Mouse (Mus musculus): Measurements from ENCODE around the gene Sarnp. TPM values are rescaled to one million over a fixed set of nuclear protein-coding genes. Genes with fewer than 3 reads are reported as not detected.

The Sarnp gene
- polyA plus RNA-seq, 1 experiment from 2014 or later, result 190 TPM

DNA sequence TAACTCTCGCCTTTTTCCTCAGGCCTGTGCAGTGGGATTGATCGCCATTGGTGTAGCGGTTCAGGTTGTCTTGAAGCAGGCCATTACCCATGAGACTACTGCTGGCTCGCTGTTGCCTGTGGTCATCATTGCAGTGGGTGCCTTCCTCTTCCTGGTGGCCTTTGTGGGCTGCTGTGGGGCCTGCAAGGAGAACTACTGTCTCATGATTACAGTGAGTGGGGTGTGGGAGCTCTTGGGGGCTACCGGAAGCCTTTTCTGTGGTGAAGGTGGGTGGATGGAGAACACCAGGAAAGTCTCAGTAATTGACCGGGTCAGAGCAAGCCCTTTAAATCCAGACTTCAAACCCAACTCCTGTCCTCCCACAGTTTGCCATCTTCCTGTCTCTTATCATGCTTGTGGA is 94.3 kb downstream of the Sarnp start:
- no peak overlapping the region for H3K27ac ChIP-seq (replicated peaks)
- H3K4me2 ChIP-seq (replicated peaks), result no peak overlapping the region
- no peak overlapping the region for H3K4me3 ChIP-seq
- ATAC-seq (replicated peaks), result no peak
- no peak overlapping the region for H3K9ac ChIP-seq (replicated peaks)
- H3K27me3 ChIP-seq, result no peaks in the 10 kb centered on the region
- WGBS, result 93% methylated on average over 6 of the region's 6 CpGs
- peaks cover 16% of the 10 kb centered on the region for H3K4me1 ChIP-seq
- H3K36me3 ChIP-seq, result no peaks in the 10 kb centered on the region
- no peaks in the 10 kb centered on the region for H3K9me3 ChIP-seq

DNA sequence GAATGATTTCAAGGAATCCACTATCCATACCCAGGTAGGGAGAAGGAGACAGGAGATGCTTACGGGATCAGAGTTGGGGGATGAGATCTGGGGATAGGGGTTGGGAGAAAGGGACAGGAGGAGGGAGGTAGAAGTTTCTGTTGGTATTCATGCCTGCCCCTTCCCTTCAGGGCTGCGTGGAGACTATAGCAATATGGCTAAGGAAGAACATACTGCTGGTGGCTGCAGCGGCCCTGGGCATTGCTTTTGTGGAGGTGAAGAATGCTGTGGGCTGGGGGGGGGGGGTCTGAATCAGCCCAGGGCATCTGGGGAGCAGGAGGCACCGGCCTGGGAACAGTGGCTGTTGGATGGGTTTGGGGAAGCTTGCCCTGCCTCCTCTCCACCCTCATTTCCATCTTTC is 95.1 kb downstream of the Sarnp start:
- 77% methylated on average over 4 of the region's 4 CpGs for WGBS
- Histone ChIP-seq H3K4me2 (replicated peaks) (no peak overlapping the region), H3K9ac (replicated peaks) (no peak overlapping the region), H3K9me3 (no peaks in the 10 kb centered on the region), H3K27ac (replicated peaks) (no peak overlapping the region), H3K4me1 (peaks cover 16% of the 10 kb centered on the region), H3K36me3 (0 out of 2 replicates have a peak, but pooled peaks cover 4% of the 10 kb centered on the region), H3K4me3 (no peak overlapping the region), H3K27me3 (no peaks in the 10 kb centered on the region)
- ATAC-seq (replicated peaks), result no peak

DNA sequence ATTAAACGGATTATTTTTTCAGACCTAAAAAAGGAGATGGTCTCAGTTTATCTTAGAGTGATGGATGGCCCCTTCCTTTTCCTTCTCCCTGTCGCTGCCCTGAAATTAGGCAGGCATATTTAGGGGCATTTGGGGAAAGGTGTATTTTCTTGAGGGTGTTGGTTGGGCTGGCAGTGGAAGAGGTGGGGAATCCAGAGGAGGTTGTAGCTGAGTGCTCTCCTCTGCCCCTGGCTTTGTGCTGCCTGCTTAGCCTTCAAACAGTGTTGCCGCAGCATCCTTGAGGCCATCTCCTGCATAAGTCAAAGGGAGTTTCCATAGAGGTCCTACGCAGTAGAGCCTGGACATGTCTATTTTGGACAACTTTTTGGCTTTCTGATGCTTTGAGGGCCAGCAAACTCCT is 95.7 kb downstream of the Sarnp start:
- Histone ChIP-seq H3K36me3 (0 out of 2 replicates have a peak, but pooled peaks cover 7% of the 10 kb centered on the region), H3K9ac (replicated peaks) (no peak overlapping the region), H3K4me1 (peaks cover 16% of the 10 kb centered on the region), H3K9me3 (no peaks in the 10 kb centered on the region), H3K4me3 (no peak overlapping the region), H3K4me2 (replicated peaks) (no peak overlapping the region), H3K27ac (replicated peaks) (0 out of 2 replicates have a peak overlapping the region, but pooled peaks have one; percentile 27), H3K27me3 (no peaks in the 10 kb centered on the region)
- 94% methylated on average over 4 of the region's 4 CpGs for WGBS
- ATAC-seq (replicated peaks), result no peak

- H3K36me3 ChIP-seq, result 0 out of 2 replicates have a peak, but pooled peaks cover 7% of the 10 kb centered on the region
These were observed 96.1 kb downstream of the Sarnp start for GRCm38 (mm10) chr10:128913219-128913618.

GRCm38 (mm10) chr10:128913696-128914095 is 96.6 kb downstream of the Sarnp start:
- H3K27me3 ChIP-seq, result no peaks in the 10 kb centered on the region
- 0 out of 2 replicates have a peak, but pooled peaks cover 7% of the 10 kb centered on the region for H3K36me3 ChIP-seq
- H3K9me3 ChIP-seq, result no peaks in the 10 kb centered on the region
- H3K4me1 ChIP-seq, result peaks cover 16% of the 10 kb centered on the region
- H3K27ac ChIP-seq (replicated peaks), result no peak overlapping the region
- H3K4me2 ChIP-seq (replicated peaks), result no peak overlapping the region
- 79% methylated on average over 12 of the region's 12 CpGs for WGBS
- H3K4me3 ChIP-seq, result no peak overlapping the region
- no peak overlapping the region for H3K9ac ChIP-seq (replicated peaks)
- no peak for ATAC-seq (replicated peaks)

More at GRCm38 (mm10) chr10:128913219-128913618, 96.1 kb downstream of the Sarnp start:
- no peak overlapping the region for H3K9ac ChIP-seq (replicated peaks)
- H3K27me3 ChIP-seq, result no peaks in the 10 kb centered on the region
- H3K9me3 ChIP-seq, result no peaks in the 10 kb centered on the region
- peak; percentile 24 for ATAC-seq (replicated peaks)
- no peak overlapping the region for H3K4me3 ChIP-seq
- WGBS, result 10% methylated on average over 5 of the region's 5 CpGs
- H3K4me2 ChIP-seq (replicated peaks), result no peak overlapping the region
- 0 out of 2 replicates have a peak overlapping the region, but pooled peaks have one; percentile 27 for H3K27ac ChIP-seq (replicated peaks)
- H3K4me1 ChIP-seq, result peaks cover 16% of the 10 kb centered on the region

- peaks cover 4% of the 10 kb centered on the region for H3K4me1 ChIP-seq
- H3K9me3 ChIP-seq, result no peaks in the 10 kb centered on the region
- WGBS, result 83% methylated on average over 2 of the region's 2 CpGs
These were observed 98.4 kb downstream of the Sarnp start for GRCm38 (mm10) chr10:128915550-128915949.

DNA sequence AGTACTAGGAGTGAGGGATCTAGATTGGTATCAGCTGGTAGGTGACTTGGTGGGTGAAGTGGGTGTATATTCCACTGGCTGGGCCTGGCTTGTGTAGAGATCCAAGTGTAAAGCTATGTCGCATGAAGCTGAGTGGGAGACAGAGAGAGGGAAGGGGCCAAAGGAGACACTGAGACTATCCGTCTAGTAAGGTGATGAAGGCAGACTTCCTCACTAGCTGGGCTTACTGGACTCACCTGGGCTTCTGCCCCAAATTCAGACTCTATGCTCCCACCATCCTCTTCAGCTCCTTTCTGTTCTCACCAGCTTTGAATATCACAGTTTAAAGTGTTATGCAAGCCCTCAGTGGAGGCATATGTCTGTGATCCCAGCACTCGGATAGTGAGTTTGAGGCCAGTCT is 99.5 kb downstream of the Sarnp start:
- Histone ChIP-seq H3K4me1 (no peaks in the 10 kb centered on the region), H3K9ac (replicated peaks) (no peak overlapping the region), H3K4me3 (no peak overlapping the region), H3K36me3 (0 out of 2 replicates have a peak, but pooled peaks cover 7% of the 10 kb centered on the region), H3K27me3 (no peaks in the 10 kb centered on the region), H3K27ac (replicated peaks) (no peak overlapping the region), H3K4me2 (replicated peaks) (no peak overlapping the region), H3K9me3 (no peaks in the 10 kb centered on the region)
- 87% methylated on average over 3 of the region's 3 CpGs for WGBS
- ATAC-seq (replicated peaks), result no peak

More at GRCm38 (mm10) chr10:128915550-128915949, 98.4 kb downstream of the Sarnp start:
- 0 out of 2 replicates have a peak, but pooled peaks cover 7% of the 10 kb centered on the region for H3K36me3 ChIP-seq
- ATAC-seq (replicated peaks), result no peak
- H3K9ac ChIP-seq (replicated peaks), result no peak overlapping the region
- H3K27ac ChIP-seq (replicated peaks), result no peak overlapping the region
- no peak overlapping the region for H3K4me3 ChIP-seq
- H3K4me2 ChIP-seq (replicated peaks), result no peak overlapping the region
- no peaks in the 10 kb centered on the region for H3K27me3 ChIP-seq

DNA sequence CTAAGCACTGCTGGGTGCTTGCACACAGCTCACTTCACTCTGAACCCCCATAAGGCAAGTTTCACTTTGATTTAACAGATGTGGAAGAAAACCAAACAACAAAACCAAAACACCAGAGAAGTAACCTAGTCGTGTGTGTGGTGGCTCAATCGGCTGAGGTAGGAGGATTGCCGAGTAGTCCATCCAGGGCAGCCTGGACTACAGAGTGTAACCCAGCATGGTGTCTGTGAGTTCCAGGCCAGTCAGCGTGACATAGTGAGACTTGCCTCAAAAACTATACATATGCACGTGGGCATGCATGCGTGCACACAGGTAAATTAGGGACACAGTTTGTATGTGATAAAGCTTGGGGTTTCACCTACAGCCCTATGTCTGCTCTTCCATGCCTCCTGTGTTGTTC is 100.3 kb downstream of the Sarnp start:
- no peak for ATAC-seq (replicated peaks)
- Histone ChIP-seq H3K4me2 (replicated peaks) (no peak overlapping the region), H3K9me3 (no peaks in the 10 kb centered on the region), H3K4me3 (no peak overlapping the region), H3K36me3 (0 out of 2 replicates have a peak, but pooled peaks cover 7% of the 10 kb centered on the region), H3K27ac (replicated peaks) (no peak overlapping the region), H3K4me1 (peaks cover 6% of the 10 kb centered on the region), H3K9ac (replicated peaks) (no peak overlapping the region), H3K27me3 (no peaks in the 10 kb centered on the region)
- 88% methylated on average over 6 of the region's 6 CpGs for WGBS

- H3K4me1 ChIP-seq, result peaks cover 11% of the 10 kb centered on the region
- H3K27ac ChIP-seq (replicated peaks), result 0 out of 2 replicates have a peak overlapping the region, but pooled peaks have one; percentile 6
- no peak overlapping the region for H3K4me3 ChIP-seq
- no peak overlapping the region for H3K4me2 ChIP-seq (replicated peaks)
- H3K27me3 ChIP-seq, result no peaks in the 10 kb centered on the region
- no peaks in the 10 kb centered on the region for H3K9me3 ChIP-seq
- 75% methylated on average over 7 of the region's 7 CpGs for WGBS
- 0 out of 2 replicates have a peak, but pooled peaks cover 7% of the 10 kb centered on the region for H3K36me3 ChIP-seq
- H3K9ac ChIP-seq (replicated peaks), result no peak overlapping the region
- ATAC-seq (replicated peaks), result no peak
These were observed 101.1 kb downstream of the Sarnp start for GRCm38 (mm10) chr10:128918246-128918645.

DNA sequence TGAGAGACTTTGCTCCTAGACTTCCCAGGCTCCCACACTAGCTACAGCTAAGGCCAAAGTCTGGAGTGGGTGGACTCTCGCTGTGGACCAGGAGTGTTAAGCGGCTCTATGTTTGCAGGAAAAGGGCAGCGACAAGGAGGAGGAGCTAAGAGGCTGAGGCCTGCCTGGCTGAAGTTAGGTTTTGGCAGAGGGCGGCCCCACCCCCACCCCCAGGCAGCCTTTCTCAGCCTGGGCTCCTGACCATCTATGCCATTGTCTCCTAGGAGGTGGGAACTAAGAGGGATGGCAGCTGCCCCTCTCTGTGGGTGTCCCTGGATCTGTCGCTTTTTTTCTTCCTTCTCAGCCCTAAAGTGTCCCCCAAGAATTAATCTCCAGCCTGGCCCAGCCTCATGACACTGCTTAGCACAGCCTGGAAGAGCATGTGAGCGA is 102.1 kb downstream of the Sarnp start:
- Histone ChIP-seq H3K4me1 (peaks cover 16% of the 10 kb centered on the region), H3K4me2 (replicated peaks) (no peak overlapping the region), H3K9ac (replicated peaks) (no peak overlapping the region), H3K27ac (replicated peaks) (0 out of 2 replicates have a peak overlapping the region, but pooled peaks have one; percentile 6), H3K27me3 (no peaks in the 10 kb centered on the region), H3K36me3 (0 out of 2 replicates have a peak, but pooled peaks cover 7% of the 10 kb centered on the region), H3K9me3 (no peaks in the 10 kb centered on the region), H3K4me3 (no peak overlapping the region)
- no peak for ATAC-seq (replicated peaks)
- 8% methylated on average over 6 of the region's 6 CpGs for WGBS

DNA sequence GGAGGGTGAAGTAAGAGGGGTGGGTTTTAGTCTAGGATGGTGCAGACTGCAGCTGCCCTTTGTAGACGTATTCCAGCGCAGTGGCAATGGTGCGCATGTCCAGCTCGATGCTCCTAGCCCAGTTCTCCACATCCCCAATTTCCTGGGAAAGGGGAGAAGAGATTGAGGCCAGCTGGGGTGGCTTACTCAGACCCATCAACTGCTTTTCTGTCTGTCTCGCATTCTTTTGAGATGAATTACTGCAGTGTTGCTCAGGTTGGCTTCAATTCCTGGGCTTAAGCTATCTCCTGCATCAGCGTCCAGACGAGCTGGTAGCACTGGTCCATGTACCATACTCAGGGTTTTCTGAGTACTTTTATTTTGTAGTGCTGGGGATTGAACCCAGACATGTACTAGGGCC is 102.8 kb downstream of the Sarnp start:
- no peak overlapping the region for H3K9ac ChIP-seq (replicated peaks)
- ATAC-seq (replicated peaks), result no peak
- 0 out of 2 replicates have a peak, but pooled peaks cover 7% of the 10 kb centered on the region for H3K36me3 ChIP-seq
- H3K4me2 ChIP-seq (replicated peaks), result no peak overlapping the region
- H3K27ac ChIP-seq (replicated peaks), result no peak overlapping the region
- 78% methylated on average over 7 of the region's 7 CpGs for WGBS
- H3K9me3 ChIP-seq, result no peaks in the 10 kb centered on the region
- no peak overlapping the region for H3K4me3 ChIP-seq
- no peaks in the 10 kb centered on the region for H3K27me3 ChIP-seq
- peaks cover 16% of the 10 kb centered on the region for H3K4me1 ChIP-seq

GRCm38 (mm10) chr10:128920736-128921161 is 103.6 kb downstream of the Sarnp start:
- Histone ChIP-seq H3K27ac (replicated peaks) (no peak overlapping the region), H3K9me3 (no peaks in the 10 kb centered on the region)
- WGBS, result 81% methylated on average over 3 of the region's 3 CpGs

GRCm38 (mm10) chr10:128921251-128921650 is 104.1 kb downstream of the Sarnp start:
- Histone ChIP-seq H3K9ac (replicated peaks) (no peak overlapping the region), H3K4me2 (replicated peaks) (no peak overlapping the region), H3K27ac (replicated peaks) (no peak overlapping the region), H3K4me1 (peaks cover 16% of the 10 kb centered on the region), H3K4me3 (no peak overlapping the region), H3K27me3 (0 out of 2 replicates have a peak, but pooled peaks cover 2% of the 10 kb centered on the region), H3K36me3 (0 out of 2 replicates have a peak, but pooled peaks cover 7% of the 10 kb centered on the region), H3K9me3 (no peaks in the 10 kb centered on the region)
- ATAC-seq (replicated peaks), result no peak
- 57% methylated on average over 1 of the region's 1 CpGs for WGBS

More at GRCm38 (mm10) chr10:128920736-128921161, 103.6 kb downstream of the Sarnp start:
- Histone ChIP-seq H3K36me3 (0 out of 2 replicates have a peak, but pooled peaks cover 7% of the 10 kb centered on the region), H3K27me3 (no peaks in the 10 kb centered on the region), H3K4me2 (replicated peaks) (no peak overlapping the region), H3K4me3 (no peak overlapping the region), H3K9ac (replicated peaks) (no peak overlapping the region), H3K4me1 (peaks cover 16% of the 10 kb centered on the region)
- ATAC-seq (replicated peaks), result no peak

All from forebrain, embryonic 15.5 days (tissue).